8 mouse cellular contexts compared by ENCODE assay signal in genomic region chr6:108476797-108477235, GRCm38 (mm10).
DNase-seq lines count a peak whose midpoint lies in the region; ATAC-seq lines count a peak whose summit lies in the region.

No protein-coding gene starts in this region.

- H3K27ac ChIP-seq in heart, embryonic 11.5 days (ENCODE audit: low read depth, low read length), result no peak overlapping the region
- peak overlapping the region; percentile 52 for H3K27ac ChIP-seq in limb, embryonic 15.5 days
- no peak overlapping the region for H3K27ac ChIP-seq in forebrain, embryonic 16.5 days (ENCODE audit: low read length)
- H3K27ac ChIP-seq in forebrain, embryonic 13.5 days, result no peak overlapping the region

- DNase-seq in heart, adult 18-20 months, result peak; percentile 35 to 45
- peak; percentile 35 for DNase-seq in heart, adult 8-10 months (ENCODE audit: low spot score)
- peak; percentile 46 for DNase-seq in ovary, postnatal 36 days (ENCODE audit: low spot score)
- no peak for DNase-seq in left cerebral cortex, adult 11 months (ENCODE audit: low spot score)

- WGBS in heart, embryonic 11.5 days (ENCODE audit: insufficient replicate concordance), result 70% methylated on average over 8 of the region's 8 CpGs
- 56% methylated on average over 8 of the region's 8 CpGs for WGBS in limb, embryonic 15.5 days
- WGBS in forebrain, embryonic 16.5 days, result 82% methylated on average over 8 of the region's 8 CpGs
- WGBS in forebrain, embryonic 13.5 days, result 94% methylated on average over 8 of the region's 8 CpGs

- ATAC-seq in heart, embryonic 11.5 days (replicated peaks; ENCODE audit: insufficient number of reproducible peaks, low FRiP score, low TSS enrichment), result no peak
- peak; percentile 55; the same call in 1 of the 2 replicates for ATAC-seq in limb, embryonic 15.5 days (ENCODE audit: insufficient number of reproducible peaks, low FRiP score, low TSS enrichment, low read depth)
- ATAC-seq in forebrain, embryonic 16.5 days, result no peak
- ATAC-seq in forebrain, embryonic 13.5 days, result no peak

- H3K4me2 ChIP-seq in heart, embryonic 11.5 days, result no peak overlapping the region
- H3K4me2 ChIP-seq in limb, embryonic 15.5 days, result no peak overlapping the region
- no peak overlapping the region for H3K4me2 ChIP-seq in forebrain, embryonic 16.5 days (ENCODE audit: low read length)
- no peak overlapping the region for H3K4me2 ChIP-seq in forebrain, embryonic 13.5 days

- H3K9me3 ChIP-seq in heart, embryonic 11.5 days (replicated peaks; ENCODE audit: control insufficient read depth, low read length), result no peaks in the 10 kb centered on the region
- no peaks in the 10 kb centered on the region for H3K9me3 ChIP-seq in limb, embryonic 15.5 days
- H3K9me3 ChIP-seq in forebrain, embryonic 16.5 days (ENCODE audit: control insufficient read depth, low read length), result no peaks in the 10 kb centered on the region
- H3K9me3 ChIP-seq in forebrain, embryonic 13.5 days (replicated peaks), result no peaks in the 10 kb centered on the region

- no peak overlapping the region for H3K4me3 ChIP-seq in heart, embryonic 11.5 days (ENCODE audit: low read depth, low read length)
- H3K4me3 ChIP-seq in limb, embryonic 15.5 days, result no peak overlapping the region
- no peak overlapping the region for H3K4me3 ChIP-seq in forebrain, embryonic 16.5 days (replicated peaks; ENCODE audit: low read length)
- H3K4me3 ChIP-seq in forebrain, embryonic 13.5 days, result no peak overlapping the region

- H3K27me3 ChIP-seq in heart, embryonic 11.5 days (ENCODE audit: control insufficient read depth, insufficient read depth, low read length), result no peaks in the 10 kb centered on the region
- no peaks in the 10 kb centered on the region for H3K27me3 ChIP-seq in limb, embryonic 15.5 days
- no peaks in the 10 kb centered on the region for H3K27me3 ChIP-seq in forebrain, embryonic 16.5 days (replicated peaks; ENCODE audit: control insufficient read depth, insufficient read depth, low read length)
- no peaks in the 10 kb centered on the region for H3K27me3 ChIP-seq in forebrain, embryonic 13.5 days

- no peak overlapping the region for H3K9ac ChIP-seq in heart, embryonic 11.5 days (ENCODE audit: low read depth, low read length)
- no peak overlapping the region for H3K9ac ChIP-seq in limb, embryonic 15.5 days
- no peak overlapping the region for H3K9ac ChIP-seq in forebrain, embryonic 16.5 days (replicated peaks; ENCODE audit: low read depth, low read length)
- no peak overlapping the region for H3K9ac ChIP-seq in forebrain, embryonic 13.5 days

- H3K36me3 ChIP-seq in heart, embryonic 11.5 days (ENCODE audit: control insufficient read depth, insufficient read depth, low read length), result 0 out of 2 replicates have a peak, but pooled peaks cover 5% of the 10 kb centered on the region
- H3K36me3 ChIP-seq in limb, embryonic 15.5 days, result 0 out of 2 replicates have a peak, but pooled peaks cover 9% of the 10 kb centered on the region
- no peaks in the 10 kb centered on the region for H3K36me3 ChIP-seq in forebrain, embryonic 16.5 days (ENCODE audit: control insufficient read depth, insufficient read depth)
- peaks cover 4% of the 10 kb centered on the region; the same call in 1 of the 2 replicates for H3K36me3 ChIP-seq in forebrain, embryonic 13.5 days (ENCODE audit: poor library complexity, severe bottlenecking)

- H3K4me1 ChIP-seq in heart, embryonic 11.5 days (ENCODE audit: control insufficient read depth, insufficient read depth, low read length), result no peaks in the 10 kb centered on the region
- H3K4me1 ChIP-seq in limb, embryonic 15.5 days, result peaks cover 6% of the 10 kb centered on the region; the same call in 1 of the 2 replicates
- no peaks in the 10 kb centered on the region for H3K4me1 ChIP-seq in forebrain, embryonic 16.5 days (replicated peaks; ENCODE audit: control insufficient read depth, insufficient read depth, low read length)
- H3K4me1 ChIP-seq in forebrain, embryonic 13.5 days, result no peaks in the 10 kb centered on the region
